Mouse (Mus musculus) kidney, postnatal 36 days (tissue): ENCODE results near the gene Pigu.

Source experiments
- DNase-seq, 2 experiments: peaks; one replicate each; pipeline ENCODE4 v3.0.0; 2021 to 2022; ENCODE audit warnings: mixed read lengths in 2 of 2

Gene Pigu

DNA sequence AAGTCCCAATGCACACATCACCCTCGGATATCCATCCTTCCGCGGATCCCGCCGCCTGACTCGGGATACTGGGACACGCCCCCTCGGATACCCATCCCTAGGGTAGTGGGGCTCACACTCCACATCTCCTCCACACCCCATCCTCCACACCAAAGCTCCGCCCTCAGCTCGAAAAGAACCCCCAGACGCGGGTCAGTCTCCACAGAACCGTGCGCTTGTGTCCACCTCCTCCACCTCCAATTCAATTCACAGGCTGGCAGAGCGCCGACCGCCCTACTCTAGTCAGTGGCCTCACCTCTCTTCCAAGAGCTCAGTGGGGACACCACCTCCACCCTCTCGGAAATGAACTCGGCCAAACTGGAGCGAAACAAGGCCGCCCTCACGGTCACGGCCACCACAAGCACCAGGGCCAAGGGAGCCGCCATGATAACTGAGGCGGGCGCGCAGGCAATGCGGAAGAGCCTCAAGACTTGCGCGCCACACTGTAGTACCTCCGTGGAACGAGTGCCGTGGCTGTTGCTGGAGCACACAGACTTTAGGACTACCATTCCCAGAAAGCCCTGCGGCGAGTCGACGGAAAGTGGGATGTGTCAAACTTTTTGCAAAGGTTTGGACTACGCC is at the start of gene Pigu:
Gene Pigu, minus strand, starts transcription at position 460 of the 621 bp plus-strand sequence.
- DNase-seq: peak; percentile 96 to 97

- DNase-seq: no peak
These were observed 47.4 kb upstream of the Pigu start for GRCm38 (mm10) chr2:155404635-155405034.

DNA sequence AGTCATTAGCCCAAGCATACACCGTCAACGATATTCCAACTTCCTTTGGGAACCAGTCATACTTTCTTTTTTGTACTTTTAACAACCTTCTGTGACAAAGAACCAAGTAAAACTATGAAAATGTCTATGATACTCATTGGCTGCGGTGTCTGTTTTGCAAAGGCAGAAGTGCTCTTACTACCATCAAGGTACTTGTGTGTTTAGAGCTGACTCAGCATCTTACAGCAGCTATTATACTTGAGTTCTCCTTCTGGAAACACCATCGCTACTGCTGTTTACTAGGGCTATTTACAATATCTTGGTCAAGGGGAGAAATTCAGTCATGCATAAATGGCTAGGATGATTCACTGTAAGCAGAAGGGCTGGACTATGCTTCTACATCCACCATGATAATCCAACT is 44.7 kb upstream of the Pigu start:
- DNase-seq: no peak

GRCm38 (mm10) chr2:155400276-155400675 is 43.0 kb upstream of the Pigu start:
- DNase-seq: peak in 1 of 2 experiments; percentile 16

GRCm38 (mm10) chr2:155394586-155394985 is 37.4 kb upstream of the Pigu start:
- DNase-seq: no peak

DNA sequence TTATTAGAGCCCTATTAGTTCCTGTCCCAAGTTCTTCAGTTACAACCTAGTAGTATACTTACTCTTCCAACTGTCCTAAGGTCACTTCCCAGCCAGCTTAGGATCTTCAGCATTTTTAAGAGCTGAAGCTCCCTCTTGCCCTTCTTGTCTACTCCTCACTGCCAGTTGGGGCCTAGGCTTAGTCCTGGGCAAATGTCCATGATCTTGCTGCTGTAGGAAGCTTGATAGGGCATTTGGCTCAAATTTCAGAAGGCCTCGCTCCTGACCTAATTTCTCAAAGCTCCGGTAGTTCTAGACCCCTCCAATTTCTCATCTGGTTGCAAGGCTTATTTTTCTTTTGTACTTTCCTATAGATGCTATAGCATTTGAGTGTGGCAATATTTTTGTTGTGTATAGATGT is 31.3 kb upstream of the Pigu start:
- DNase-seq: no peak

- no peak for DNase-seq
These were observed 29.8 kb upstream of the Pigu start for GRCm38 (mm10) chr2:155387052-155387451.

DNA sequence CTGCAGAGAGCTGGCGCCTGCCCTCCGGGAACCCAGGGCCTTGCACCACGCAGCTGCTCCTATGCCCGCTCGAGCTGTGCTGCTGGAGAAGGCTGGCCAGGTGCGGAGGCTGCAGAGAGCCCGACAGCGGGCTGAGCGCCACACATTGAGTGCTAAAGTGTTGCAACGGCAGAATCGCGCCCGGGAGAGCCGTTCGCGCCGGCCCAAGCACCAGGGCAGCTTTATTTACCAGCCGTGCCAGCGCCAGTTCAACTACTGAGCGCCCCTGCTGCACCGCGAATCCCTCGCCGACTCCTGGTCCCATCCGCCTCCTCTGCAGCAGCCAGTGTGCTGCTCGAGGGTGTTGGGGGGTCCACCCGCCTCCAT is 29.3 kb upstream of the Pigu start:
- peak in 1 of 2 experiments; percentile 13 for DNase-seq

GRCm38 (mm10) chr2:155385731-155386533 is 28.7 kb upstream of the Pigu start:
- no peak for DNase-seq

GRCm38 (mm10) chr2:155385090-155385489 is 27.9 kb upstream of the Pigu start:
- DNase-seq: peak; percentile 87 to 93

DNA sequence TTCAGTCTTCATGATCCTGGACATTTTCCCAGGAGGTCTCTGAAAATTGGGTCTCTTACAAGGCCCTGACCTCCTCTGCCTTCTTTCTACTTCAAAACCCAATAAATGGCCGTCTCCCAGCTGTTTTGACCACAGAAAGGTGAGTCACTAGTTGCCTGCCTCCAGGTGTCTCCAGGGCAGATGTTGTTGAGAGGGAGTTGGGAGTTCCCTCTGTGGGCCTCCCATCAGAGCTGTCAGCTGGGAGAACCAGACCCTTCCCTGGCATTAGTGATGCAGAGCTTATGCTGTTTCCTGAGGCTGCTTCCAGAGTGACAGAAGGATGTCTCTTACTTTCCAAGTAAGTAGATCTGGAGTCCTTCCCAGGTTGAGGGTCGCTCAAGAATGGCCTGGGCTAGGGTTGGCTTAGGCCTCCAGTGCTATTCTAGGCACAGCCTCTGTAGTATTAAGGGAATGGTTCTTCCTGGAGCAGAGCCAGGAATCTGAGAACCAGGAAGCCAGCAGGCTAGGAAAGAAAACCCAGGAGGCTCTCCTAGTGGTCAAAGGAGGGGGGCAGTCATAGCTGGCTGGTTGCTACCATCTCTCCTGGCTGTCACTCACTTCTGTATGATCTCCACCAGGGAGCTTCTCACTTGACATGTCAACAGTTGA is 25.7 kb upstream of the Pigu start:
- peak; percentile 73 to 82 for DNase-seq

DNA sequence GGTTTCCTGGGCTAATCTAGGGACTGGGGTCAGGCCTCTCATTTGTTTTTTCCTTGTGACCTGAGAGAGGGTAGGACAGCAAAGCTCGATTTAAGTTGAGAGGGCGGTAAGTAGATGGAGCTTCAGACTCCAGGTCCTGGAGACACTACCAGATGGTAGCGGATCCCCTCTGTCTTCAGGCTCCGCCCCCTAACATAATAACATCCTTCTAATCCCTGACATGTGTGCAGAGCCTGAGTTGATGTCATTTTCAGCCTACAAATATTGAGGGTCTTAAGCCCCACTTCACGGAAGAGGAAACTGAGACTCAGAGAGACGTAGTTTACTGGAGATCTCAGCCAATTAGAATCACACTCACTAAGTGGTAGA is 25.1 kb upstream of the Pigu start:
- DNase-seq: no peak

DNA sequence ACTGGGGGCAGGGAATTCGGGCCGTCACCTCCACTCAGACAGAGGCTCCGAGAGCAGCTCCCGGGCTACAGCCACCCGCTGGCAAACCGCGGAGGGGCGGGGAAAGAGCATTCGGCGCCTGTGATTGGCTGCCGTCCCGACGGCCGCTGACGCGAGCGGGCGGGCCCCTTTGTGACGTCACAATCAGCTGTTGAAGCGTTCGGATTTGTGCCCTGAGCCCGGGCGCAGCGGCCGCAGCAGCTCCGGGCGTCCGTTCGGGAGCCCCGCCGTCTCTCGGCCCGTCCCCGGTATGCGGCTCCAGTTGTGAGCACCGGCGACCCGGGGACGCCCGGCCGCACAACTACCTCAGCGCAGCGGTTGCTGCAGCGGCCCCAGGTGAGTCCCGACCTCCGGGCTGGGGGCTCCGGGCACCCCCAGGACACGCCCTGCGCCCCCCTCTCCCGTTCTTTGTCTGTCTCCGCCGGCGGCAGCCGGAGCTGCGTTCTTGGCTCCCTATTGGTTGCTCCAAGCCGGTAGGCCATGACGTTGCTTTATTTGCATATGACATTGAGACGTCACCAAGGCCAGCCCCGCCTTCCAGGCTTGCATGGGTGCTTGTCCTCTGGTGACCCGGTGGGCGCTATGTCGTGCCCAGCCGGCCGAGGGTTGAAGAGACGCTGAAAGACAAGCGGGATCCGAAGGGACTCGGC is 24.6 kb upstream of the Pigu start:
- DNase-seq: peak; percentile 98 to 99

DNA sequence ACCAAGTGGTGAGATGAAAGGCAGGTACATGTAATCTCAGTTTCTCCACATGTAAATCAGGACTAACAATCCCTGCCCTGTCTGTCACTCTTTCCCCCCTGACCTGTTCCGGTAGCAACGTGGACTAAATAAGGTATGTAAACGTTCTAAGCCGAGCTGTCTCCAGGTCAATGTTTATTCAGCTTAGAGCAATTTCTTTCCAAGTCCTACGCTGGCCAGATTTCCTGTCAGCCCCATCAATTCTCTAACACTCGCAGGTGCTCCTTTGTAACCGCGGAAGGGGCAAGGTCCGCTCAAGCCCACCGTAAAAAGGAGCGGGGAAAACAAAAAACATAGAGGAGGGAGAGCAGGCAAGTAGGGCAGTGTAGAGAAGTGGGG is 23.8 kb upstream of the Pigu start:
- peak in 1 of 2 experiments; percentile 16 for DNase-seq

DNA sequence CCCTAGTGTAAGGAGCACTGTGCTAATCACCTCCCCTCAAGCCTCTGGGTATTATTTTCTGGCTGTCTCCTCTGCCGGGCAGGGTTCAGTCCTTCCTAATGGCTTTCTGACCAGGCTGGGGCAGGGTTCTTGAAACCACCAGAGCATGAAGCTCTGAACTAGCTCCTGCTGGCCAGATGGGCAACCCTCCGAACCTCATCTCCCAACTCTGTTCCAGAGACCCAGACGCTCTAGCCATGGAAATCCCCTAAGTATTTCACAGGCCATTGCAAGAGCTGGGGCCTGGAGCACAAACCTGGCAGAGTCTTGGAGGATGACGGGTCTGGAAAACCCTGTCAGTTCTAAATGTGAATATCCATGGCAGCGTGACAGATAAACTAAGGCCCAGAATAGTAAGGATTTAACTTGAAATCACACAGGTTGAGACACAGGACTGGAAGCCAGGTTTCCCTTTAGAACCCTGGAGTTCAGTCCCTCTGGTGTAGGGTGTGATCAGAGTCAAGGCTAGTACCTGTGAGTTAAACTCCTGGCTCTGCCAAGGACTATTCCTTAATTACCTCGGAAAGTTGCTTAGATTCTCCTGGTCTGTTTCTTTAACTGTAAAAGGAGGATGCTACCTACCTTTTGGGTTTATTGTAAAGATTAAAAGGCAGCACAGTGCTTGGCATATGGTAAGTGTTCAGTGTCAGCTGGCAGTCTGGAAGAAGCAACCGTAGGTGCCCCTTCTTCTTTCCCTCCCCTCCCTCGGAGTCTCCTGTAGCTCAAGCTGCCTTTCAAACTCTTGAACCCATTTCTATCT is 23.2 kb upstream of the Pigu start, which contains the start of gene Trp53inp2:
Gene Trp53inp2, plus strand, starts transcription at position 799 of the 799 bp plus-strand sequence.
- DNase-seq: peak; percentile 73 to 82

DNA sequence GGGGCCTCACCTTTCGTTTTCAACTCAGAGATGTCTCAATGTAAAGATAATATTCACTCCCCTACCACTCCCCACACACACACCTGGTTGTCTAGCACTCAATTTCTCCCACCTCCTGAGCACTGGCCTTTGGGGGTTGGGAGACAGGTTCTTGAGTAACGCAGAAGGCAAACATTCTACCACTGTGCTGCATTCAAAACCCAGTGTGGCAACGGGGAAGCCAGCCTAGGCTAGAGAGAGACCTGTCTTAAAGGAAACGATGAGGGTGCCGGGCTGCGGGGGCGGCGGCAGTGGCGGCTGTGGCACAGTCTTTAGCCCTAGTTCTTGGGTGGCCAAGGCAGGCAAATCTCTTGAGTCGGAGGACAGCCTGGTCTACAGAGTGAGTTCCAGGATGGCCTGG is 19.0 kb upstream of the Pigu start:
- DNase-seq: no peak

DNA sequence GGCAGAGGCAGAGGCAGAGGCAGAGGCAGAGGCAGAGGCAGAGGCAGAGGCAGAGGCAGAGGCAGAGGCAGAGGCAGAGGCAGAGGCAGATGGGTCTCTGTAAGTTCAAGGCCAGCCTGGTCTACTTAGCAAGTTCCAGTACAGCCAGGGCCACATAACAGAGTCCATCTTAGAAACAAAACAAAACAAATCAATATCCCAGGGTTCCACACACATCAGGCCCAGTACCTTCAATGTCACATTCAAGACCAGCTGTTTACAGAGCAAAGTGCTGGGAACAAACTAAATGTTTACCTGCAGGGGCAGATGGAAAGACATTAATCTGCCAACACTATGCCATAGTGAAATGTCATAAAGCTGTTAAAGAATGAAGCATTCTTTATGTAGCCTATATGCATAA is 17.3 kb upstream of the Pigu start:
- DNase-seq: no peak

DNA sequence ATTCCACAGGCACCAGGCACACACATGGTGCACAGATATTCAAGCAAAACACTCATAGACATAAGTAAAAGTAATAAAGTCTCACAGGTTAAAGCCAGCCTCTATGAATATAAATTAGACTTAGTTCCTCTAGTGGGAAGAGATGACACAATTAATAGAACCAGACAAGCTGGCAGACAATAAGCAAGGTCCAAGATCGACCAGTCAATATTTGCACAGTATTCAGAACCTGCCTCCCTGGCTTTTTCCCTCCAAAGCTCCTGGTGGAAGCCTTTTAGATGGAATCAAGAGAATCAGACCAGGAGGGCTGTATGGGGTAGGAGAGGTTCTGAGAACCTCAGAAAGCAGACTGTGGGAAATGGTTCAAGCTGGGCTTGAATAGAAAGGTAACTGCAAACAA is 16.7 kb upstream of the Pigu start:
- DNase-seq: no peak

DNA sequence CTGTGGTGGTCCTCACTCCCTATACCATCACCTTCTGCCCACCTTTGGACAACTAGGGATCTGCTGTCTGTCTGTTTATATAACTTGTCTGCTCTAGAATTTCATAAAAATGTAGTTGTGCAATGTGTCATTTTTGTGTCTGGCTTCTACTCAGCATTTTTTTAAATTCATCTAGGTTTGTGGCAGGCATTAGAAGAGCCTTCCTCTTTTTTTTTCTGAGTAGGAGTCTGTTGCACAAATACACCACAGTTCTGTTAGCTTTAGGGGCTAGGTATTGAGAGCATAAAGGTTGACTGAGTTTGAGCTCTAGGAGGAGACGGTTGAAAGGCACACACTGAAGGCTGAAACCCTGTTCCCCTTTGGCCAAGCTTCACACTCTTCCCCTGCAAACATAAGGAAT is 16.1 kb upstream of the Pigu start:
- DNase-seq: no peak

DNA sequence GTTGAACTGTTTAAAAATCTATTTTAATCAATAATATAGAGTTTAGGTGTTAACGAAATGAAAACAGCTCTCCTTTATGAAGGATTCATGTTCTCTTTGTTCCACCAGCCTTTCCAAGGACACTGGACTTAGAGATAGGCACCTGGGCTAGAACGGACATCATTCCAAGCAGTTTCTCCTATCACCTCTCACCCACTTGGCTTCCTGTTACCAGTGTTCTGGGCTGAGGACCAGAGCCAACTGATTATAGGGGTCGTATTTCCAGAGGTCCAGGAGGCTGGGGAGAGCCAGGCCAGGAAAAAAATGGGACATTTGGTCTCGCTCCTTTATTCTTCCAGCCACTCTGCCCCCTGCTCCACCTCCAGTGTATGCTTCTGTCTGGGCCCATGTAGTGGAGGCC is 15.2 kb upstream of the Pigu start:
- peak in 1 of 2 experiments; percentile 18 for DNase-seq

DNA sequence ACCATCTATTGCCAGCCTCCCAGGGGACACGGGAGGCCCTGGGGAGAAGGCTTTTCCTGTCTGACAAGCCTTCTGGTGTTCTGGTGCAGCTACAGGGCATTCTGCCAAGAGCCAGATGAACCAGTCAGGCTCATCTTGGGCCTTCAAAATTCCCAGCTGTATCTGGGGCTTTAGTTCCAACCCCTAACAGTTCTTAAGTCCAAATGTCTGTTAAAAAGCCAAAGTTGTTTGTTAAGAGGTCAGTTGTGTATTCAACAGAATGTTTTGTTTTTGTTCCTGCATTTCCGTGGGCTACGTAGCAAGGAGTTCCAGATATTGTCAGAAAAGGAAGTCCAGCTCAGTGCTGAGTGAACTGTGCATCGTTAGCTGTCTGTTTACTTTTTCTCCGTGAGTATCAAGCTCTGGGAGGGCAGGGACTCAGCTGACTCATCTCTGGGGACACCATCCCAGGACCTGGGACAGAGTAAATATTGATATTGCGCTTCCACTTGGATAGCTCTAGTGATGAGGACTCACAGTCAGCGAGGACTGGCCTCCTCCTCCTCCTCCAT is 12.2 kb upstream of the Pigu start:
- peak; percentile 76 to 77 for DNase-seq

DNA sequence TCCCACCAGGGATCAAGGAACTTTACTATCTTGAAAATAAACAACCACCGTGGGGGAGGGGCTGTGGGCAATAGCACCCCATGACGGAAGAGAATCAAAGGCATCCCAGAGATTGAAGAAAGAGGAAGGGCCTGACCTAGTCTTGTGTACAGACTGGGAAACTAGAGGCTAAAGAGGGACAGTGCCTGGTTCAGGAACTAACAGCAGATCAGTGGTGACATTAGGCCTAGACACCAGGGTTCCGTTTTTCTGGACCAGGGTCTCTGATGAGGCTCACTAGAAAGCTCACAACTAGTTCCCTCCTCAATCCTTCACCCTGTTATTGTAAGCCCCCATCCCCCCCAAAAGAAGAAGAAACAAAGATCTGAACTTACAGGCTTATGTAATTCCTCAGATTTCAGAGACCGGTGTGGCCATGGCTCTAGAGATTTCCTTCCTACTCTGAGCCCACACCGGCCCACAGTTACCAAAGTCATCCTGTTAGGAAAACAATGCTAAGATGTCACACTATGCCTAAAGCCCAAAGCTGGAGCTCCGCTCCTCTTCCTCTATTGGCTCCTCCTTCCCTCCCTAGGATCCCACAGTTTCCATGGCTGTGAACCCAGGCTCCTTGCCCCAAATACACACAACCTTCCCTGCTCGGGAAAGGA is 10.5 kb upstream of the Pigu start:
- no peak for DNase-seq
